Mouse (Mus musculus): Measurements from ENCODE around the gene St5. TPM values are rescaled to one million over a fixed set of nuclear protein-coding genes. Genes with fewer than 3 reads are reported as not detected.

St5 gene
- polyA plus RNA-seq, 1 experiment, result 113 TPM

DNA sequence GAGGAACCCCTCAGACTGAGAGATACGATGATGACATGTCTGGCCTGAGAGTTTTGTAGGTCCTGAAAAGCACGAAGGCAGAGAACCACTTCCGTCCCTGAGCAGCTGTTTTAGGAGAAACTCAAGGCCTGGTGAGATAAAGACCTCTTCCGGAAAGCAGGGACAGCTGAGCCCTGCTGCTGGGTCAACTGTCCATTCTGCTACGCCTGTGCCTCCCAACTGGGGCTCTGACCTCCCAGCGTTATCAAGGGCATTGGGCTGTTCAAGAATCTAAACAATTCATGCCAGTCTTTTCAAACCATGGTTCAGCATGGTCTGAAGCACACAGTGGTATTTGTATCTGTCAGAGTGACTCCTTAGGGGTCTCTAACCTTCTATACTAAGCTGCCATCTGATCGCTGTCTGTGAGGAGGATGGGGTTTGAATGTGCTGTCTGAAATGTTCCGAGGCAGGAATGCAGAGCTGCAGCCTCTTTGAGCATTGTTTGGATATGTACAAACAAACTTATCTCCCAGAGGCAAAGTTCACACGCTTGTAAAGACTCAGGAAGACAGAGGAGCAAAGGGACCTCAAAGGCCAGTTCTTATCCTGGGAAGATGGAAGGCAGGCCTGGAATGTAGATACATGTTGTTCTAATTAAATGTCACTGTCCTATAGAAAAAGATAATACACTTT is 74.3 kb downstream of the St5 start:
- Histone ChIP-seq H3K27ac (ENCODE audit: insufficient read depth, low read length) (peak overlapping the region; percentile 97), H3K4me3 (ENCODE audit: insufficient read depth, low read length) (no peak overlapping the region)
- TF ChIP-seq POLR2A (IDR thresholded peaks at IDR 0.05; ENCODE audit: low read depth, low read length), result no peak
- no peak for TF ChIP-seq CTCF (IDR thresholded peaks at IDR 0.05; ENCODE audit: borderline replicate concordance, insufficient read depth, low read length)

DNA sequence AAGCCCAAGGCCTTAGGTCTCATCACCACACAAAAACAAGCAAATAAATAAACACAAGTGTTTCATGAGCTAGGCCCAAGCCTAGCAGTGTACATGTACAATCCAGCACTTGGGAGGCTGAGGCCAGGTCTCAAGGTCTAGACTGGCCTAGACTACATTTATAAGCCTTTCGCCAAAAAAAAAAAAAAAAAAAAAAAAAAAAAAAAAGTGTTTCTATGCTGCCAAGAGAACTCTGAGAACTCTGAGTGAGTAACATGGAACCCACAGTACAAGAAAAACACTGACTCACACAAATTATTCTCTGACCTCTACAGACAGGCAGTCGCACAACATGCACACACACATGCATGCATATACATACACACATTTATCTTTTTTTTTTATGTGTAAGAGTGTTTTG is 75.6 kb downstream of the St5 start:
- Histone ChIP-seq H3K4me1 (ENCODE audit: control insufficient read depth, insufficient read depth, low read length) (peaks cover 33% of the 10 kb centered on the region), H3K4me3 (ENCODE audit: insufficient read depth, low read length) (no peak overlapping the region), H3K27ac (ENCODE audit: insufficient read depth, low read length) (peak overlapping the region; percentile 69)
- TF ChIP-seq POLR2A (IDR thresholded peaks at IDR 0.05; ENCODE audit: low read depth, low read length) (no peak), CTCF (IDR thresholded peaks at IDR 0.05; ENCODE audit: borderline replicate concordance, insufficient read depth, low read length) (no peak)

More for the DNA sequence above, 74.3 kb downstream of the St5 start:
- H3K4me1 ChIP-seq (ENCODE audit: control insufficient read depth, insufficient read depth, low read length), result peaks cover 33% of the 10 kb centered on the region

DNA sequence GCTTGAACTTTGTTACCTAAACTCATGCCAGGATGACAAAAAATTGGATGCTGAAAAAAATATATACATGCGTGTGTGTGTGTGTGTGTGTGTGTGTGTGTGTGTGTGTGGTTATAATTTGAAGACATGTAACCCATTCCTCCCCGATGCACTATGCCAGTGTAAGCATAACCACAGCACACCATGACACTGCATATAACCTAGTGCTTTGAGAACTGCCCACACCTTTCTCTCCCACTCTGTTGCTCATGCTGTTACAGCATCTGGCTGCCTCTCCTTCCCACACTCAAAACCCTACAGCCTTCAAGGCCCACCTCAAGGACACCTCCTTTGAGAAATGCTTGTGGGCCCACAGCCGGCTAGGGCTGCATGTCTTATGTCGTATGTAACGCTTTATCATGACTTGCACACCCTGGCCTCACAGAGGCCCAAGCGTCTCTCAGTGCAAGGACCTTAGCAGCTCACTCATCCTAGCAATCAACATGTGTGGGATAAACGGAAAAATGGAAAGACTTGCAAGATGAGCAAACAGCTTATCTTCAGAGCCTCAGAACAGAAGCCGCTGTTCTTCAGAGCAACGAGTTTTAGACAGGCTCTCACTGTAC is 81.1 kb downstream of the St5 start:
- H3K27ac ChIP-seq (ENCODE audit: insufficient read depth, low read length), result peak overlapping the region; percentile 95
- TF ChIP-seq CTCF (IDR thresholded peaks at IDR 0.05; ENCODE audit: borderline replicate concordance, insufficient read depth, low read length) (no peak), POLR2A (IDR thresholded peaks at IDR 0.05; ENCODE audit: low read depth, low read length) (no peak)
- H3K4me1 ChIP-seq (ENCODE audit: control insufficient read depth, insufficient read depth, low read length), result peaks cover 18% of the 10 kb centered on the region
- H3K4me3 ChIP-seq (ENCODE audit: insufficient read depth, low read length), result no peak overlapping the region

DNA sequence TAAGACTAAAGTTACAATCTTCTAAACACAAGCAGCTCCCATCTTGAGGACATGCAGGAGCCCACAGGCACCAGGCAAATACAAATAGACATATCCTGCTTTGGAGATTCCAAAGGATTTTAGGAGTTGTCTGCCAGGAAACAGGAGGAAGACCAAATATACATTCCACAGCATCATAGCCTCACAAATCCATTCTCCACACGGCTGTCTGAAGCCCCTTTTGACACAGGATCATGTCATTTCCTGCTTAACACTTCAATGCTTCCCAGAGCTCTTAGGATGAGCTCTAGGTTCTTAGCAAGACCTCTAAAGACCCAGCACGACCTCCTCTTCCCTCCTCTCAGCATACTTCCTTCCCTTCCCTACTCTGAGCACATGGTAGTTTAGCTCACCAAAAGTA is 82.4 kb downstream of the St5 start:
- Histone ChIP-seq H3K4me3 (ENCODE audit: insufficient read depth, low read length) (no peak overlapping the region), H3K27ac (ENCODE audit: insufficient read depth, low read length) (peak overlapping the region; percentile 95), H3K4me1 (ENCODE audit: control insufficient read depth, insufficient read depth, low read length) (peaks cover 24% of the 10 kb centered on the region)
- no peak for TF ChIP-seq CTCF (IDR thresholded peaks at IDR 0.05; ENCODE audit: borderline replicate concordance, insufficient read depth, low read length)
- TF ChIP-seq POLR2A (IDR thresholded peaks at IDR 0.05; ENCODE audit: low read depth, low read length), result no peak

DNA sequence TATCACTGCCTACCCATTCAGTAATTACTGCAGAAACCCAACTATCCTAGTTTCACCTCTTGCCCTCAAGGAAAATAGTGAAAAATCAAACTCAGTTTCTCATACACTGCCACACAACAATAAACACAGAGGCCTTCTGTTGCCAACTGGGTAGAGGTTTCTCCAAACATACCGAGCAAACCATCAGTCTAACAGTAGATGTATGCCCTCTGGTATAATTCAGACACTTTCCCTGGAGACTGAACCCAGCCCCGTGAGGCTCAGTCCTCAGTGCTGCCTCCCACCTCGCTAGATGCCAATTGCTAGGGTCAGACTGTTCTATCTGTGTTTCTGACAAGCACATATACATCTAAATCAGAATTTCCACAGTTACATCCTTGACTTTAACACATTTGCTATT is 83.1 kb downstream of the St5 start:
- Histone ChIP-seq H3K27ac (ENCODE audit: insufficient read depth, low read length) (peak overlapping the region; percentile 28; the same call in 1 of the 2 replicates), H3K4me1 (ENCODE audit: control insufficient read depth, insufficient read depth, low read length) (peaks cover 24% of the 10 kb centered on the region), H3K4me3 (ENCODE audit: insufficient read depth, low read length) (no peak overlapping the region)
- TF ChIP-seq POLR2A (IDR thresholded peaks at IDR 0.05; ENCODE audit: low read depth, low read length) (no peak), CTCF (IDR thresholded peaks at IDR 0.05; ENCODE audit: borderline replicate concordance, insufficient read depth, low read length) (no peak)

DNA sequence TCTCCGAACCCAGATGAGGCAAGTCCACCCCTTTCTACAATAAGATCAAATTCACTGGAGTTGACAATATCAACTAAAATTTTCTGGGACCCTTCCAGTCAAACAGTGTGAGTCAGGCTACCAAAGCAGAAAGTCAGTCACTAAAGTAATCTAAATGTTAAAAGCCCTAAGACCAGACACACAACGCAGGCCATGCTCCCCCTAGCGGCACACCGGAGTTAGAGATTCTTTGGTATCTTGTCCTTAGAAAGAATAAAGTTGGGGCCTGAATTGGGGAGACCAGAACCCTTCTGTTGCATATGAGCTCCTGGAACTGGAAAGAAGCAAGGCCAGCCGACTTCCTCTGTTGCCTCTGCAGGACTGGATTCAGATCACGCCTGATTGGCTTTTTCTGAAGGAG is 84.7 kb downstream of the St5 start:
- TF ChIP-seq CTCF (IDR thresholded peaks at IDR 0.05; ENCODE audit: borderline replicate concordance, insufficient read depth, low read length) (peak; percentile 46; the same call in 1 of the 2 replicates), POLR2A (IDR thresholded peaks at IDR 0.05; ENCODE audit: low read depth, low read length) (no peak)
- peak overlapping the region; percentile 67 for H3K27ac ChIP-seq (ENCODE audit: insufficient read depth, low read length)
- H3K4me1 ChIP-seq (ENCODE audit: control insufficient read depth, insufficient read depth, low read length), result peaks cover 29% of the 10 kb centered on the region
- no peak overlapping the region for H3K4me3 ChIP-seq (ENCODE audit: insufficient read depth, low read length)

DNA sequence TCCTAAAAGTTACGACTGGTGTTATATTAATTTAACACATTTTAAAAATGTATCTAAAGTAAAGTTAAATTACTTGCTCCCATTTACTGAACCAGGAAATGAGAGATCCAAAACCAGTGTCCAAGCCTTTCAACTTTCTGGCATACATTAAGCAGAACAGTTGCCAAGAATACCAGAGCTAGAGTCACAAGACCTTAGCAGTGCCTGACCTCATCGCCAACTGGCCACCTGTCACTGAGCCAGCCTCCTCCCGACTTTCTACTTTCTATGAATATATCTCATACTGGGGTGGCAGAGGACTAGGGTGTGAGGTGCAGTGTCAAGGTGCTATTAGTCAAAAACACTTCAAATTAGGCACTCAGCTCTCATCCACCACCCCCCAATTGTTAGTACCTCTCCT is 85.6 kb downstream of the St5 start:
- no peak for TF ChIP-seq POLR2A (IDR thresholded peaks at IDR 0.05; ENCODE audit: low read depth, low read length)
- TF ChIP-seq CTCF (IDR thresholded peaks at IDR 0.05; ENCODE audit: borderline replicate concordance, insufficient read depth, low read length), result no peak
- Histone ChIP-seq H3K4me3 (ENCODE audit: insufficient read depth, low read length) (no peak overlapping the region), H3K4me1 (ENCODE audit: control insufficient read depth, insufficient read depth, low read length) (peaks cover 31% of the 10 kb centered on the region), H3K27ac (ENCODE audit: insufficient read depth, low read length) (peak overlapping the region; percentile 68)

DNA sequence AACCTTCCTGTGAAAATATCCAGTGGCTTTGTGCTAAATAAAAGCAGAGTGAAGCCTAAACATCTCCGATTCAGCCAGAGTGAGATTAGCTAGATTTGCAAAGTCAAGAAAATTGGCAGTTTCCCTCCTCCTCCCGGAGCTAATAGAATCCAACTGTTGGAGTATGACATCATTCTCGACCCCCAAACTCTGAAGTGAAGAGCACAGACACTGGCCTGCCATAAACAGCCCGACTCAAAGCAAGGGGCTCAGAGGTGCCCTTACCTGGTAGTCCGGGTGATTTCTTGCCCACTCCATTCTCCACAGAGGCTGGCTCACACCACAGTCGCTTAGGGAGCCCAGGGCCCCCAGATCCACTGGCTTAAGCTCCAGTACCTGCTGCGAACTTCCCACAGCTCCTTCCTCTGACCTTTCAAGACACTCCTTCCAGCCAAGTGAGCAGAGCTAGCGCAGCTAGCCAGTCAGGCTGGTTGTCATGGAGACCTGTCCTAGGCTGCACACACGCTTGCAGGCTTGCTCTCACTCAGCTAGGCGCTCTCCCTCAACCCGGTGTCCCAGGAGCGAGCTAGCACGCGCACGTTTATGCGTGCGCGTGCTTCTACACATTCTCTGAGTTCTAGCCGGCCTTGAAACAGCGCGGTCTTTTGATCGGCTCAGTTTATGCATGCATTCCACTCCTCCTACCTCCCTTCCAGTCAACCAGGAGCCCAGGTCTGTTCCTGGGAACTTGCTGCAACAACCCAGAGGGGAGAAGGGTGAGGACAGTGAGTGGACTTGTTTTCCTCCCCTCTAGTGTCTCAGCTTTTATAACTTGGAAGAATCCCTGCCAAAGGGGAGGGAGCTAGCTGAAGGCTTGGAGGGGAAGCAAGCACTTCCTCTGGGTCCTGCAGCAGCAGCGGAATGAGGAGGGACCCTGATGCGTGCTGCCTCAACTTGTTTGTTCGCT is 87.1 kb downstream of the St5 start:
- TF ChIP-seq CTCF (IDR thresholded peaks at IDR 0.05; ENCODE audit: borderline replicate concordance, insufficient read depth, low read length) (no peak), POLR2A (IDR thresholded peaks at IDR 0.05; ENCODE audit: low read depth, low read length) (peak; percentile 37; the same call in 1 of the 2 replicates)
- Histone ChIP-seq H3K4me3 (ENCODE audit: insufficient read depth, low read length) (peak overlapping the region; percentile 34), H3K4me1 (ENCODE audit: control insufficient read depth, insufficient read depth, low read length) (peaks cover 20% of the 10 kb centered on the region), H3K27ac (ENCODE audit: insufficient read depth, low read length) (peak overlapping the region; percentile 75)

DNA sequence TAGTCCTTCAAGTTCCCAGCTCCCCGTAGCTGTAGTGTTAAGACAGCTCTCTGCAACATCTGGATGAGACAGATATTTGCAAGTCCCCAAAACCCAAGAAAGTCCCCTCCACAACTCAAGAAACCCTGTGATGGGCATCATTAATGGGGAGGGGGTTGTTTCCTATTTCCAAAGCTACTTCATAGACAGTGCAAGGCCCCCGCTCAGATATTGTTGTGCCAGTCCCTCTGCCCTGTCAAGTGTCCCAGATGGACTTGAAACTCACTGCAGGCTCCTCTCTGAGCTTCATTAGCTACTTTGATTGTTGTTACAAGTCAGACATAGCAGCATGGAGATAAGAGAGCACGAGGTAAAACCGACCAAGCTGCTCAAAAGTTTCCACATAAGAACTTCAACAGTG is 87.8 kb downstream of the St5 start:
- H3K4me3 ChIP-seq (ENCODE audit: insufficient read depth, low read length), result peak overlapping the region; percentile 34
- H3K27ac ChIP-seq (ENCODE audit: insufficient read depth, low read length), result peak overlapping the region; percentile 75
- peaks cover 17% of the 10 kb centered on the region for H3K4me1 ChIP-seq (ENCODE audit: control insufficient read depth, insufficient read depth, low read length)
- TF ChIP-seq CTCF (IDR thresholded peaks at IDR 0.05; ENCODE audit: borderline replicate concordance, insufficient read depth, low read length), result no peak
- no peak for TF ChIP-seq POLR2A (IDR thresholded peaks at IDR 0.05; ENCODE audit: low read depth, low read length)
